Mouse (Mus musculus): ENCODE data around the gene Nanos1.

GRCm38 (mm10) chr19:60787465-60788150 lies 31.8 kb downstream of the Nanos1 start:
- TF ChIP-seq POLR2AphosphoS2 (IDR thresholded peaks at IDR 0.05; ENCODE audit: insufficient read length, low read depth) (no peak), POLR2A (IDR thresholded peaks at IDR 0.05; ENCODE audit: insufficient read length, low read depth) (no peak)
